Mouse (Mus musculus) heart, embryonic 11.5 days (tissue): ENCODE measurements around the gene Rhbdl1. TPM values are rescaled to one million over a fixed set of nuclear protein-coding genes. Genes with fewer than 3 reads are reported as not detected.

Experiments used
- ATAC-seq: fragments of 200-750 bp; cut with Nextera tagmentation; replicated peaks from 2 replicates; pipeline ENCODE4 v1.8.0; 2017; ENCODE audit warnings: moderate library complexity; ENCODE audit not compliant: insufficient number of reproducible peaks, low FRiP score, low TSS enrichment
- H3K27ac ChIP-seq: fragments of 300-500 bp; sonication (generic); 2 replicates; pipeline ENCODE4 v1.5.1; 2014; ENCODE audit warnings: mild to moderate bottlenecking, low read depth, low read length
- H3K27me3 ChIP-seq: fragments of 300-500 bp; sonication (generic); 2 replicates; pipeline ENCODE4 v1.6.1; 2014; ENCODE audit warnings: mild to moderate bottlenecking, low read length, mixed read lengths; ENCODE audit not compliant: control insufficient read depth, insufficient read depth
- H3K36me3 ChIP-seq: fragments of 300-500 bp; sonication (generic); 2 replicates; pipeline ENCODE4 v1.6.1; 2014; ENCODE audit warnings: mild to moderate bottlenecking, low read length, moderate library complexity, mixed read lengths; ENCODE audit not compliant: control insufficient read depth, insufficient read depth
- H3K4me1 ChIP-seq: fragments of 300-500 bp; sonication (generic); 2 replicates; pipeline ENCODE4 v1.6.1; 2014; ENCODE audit warnings: low read length; ENCODE audit not compliant: control insufficient read depth, insufficient read depth
- H3K4me2 ChIP-seq: fragments of 300-500 bp; sonication (generic); 2 replicates; pipeline ENCODE4 v1.6.1; 2014; ENCODE audit warnings: mild to moderate bottlenecking, moderate library complexity
- H3K4me3 ChIP-seq: fragments of 300-500 bp; sonication (generic); 2 replicates; pipeline ENCODE4 v1.5.1; 2014; ENCODE audit warnings: low read depth, low read length
- H3K9ac ChIP-seq: fragments of 300-500 bp; sonication (generic); 2 replicates; pipeline ENCODE4 v1.6.1; 2014; ENCODE audit warnings: mild to moderate bottlenecking, low read depth, low read length, moderate library complexity
- H3K9me3 ChIP-seq: fragments of 300-500 bp; sonication (generic); replicated peaks from 2 replicates; pipeline ENCODE4 v1.6.1; 2016; ENCODE audit warnings: low read length; ENCODE audit not compliant: control insufficient read depth
- WGBS: fragments of 180-500 bp; shearing (Covaris S2); extraction: QIAGEN DNeasy Blood & Tissue Kit; methylation state at CpG from one replicate; pipeline ENCODE4 v1.1.7; 2014; ENCODE audit not compliant: insufficient replicate concordance; 5-methylcytosine and 5-hydroxymethylcytosine counted together
- microRNA-seq: library from miRNA; unstranded; fragments of <30 nt; microRNA quantifications from one replicate; pipeline ENCODE4, GENCODE M21; 2016; ENCODE audit warnings: borderline number of aligned reads
- polyA plus RNA-seq: library from polyadenylated mRNA; unstranded; fragments of >200 nt; fragmentation: Nextera tagmentation; extraction: Ambion mirVana; gene quantifications from 2 replicates; pipeline ENCODE4 v1.2.1, GENCODE M21; 2014

Rhbdl1 gene
- polyA plus RNA-seq, 1 experiment from 2014 or later: 2.5 TPM

- no peaks in the 10 kb centered on the region for H3K9me3 ChIP-seq
- 1% methylated on average over 14 of the region's 14 CpGs for WGBS
- peak within 1 kb of the TSS; percentile 80 for H3K4me2 ChIP-seq
- peak within 1 kb of the TSS; percentile 90 for H3K27ac ChIP-seq
- H3K4me3 ChIP-seq: peak within 1 kb of the TSS; percentile 71
- peaks cover 34% of the 10 kb centered on the region for H3K4me1 ChIP-seq
- H3K36me3 ChIP-seq: peaks cover 9% of the 10 kb centered on the region
- H3K9ac ChIP-seq: peak within 1 kb of the TSS; percentile 80
- ATAC-seq: peak; percentile 67
- H3K27me3 ChIP-seq: no peaks in the 10 kb centered on the region
Observed at GRCm38 (mm10) chr17:25792615-25793014, 44.5 kb downstream of the Rhbdl1 start, which contains the start of gene Fam173a. TSS of gene Fam173a (minus strand) at chr17:25792901.

- Histone ChIP-seq H3K9me3 (no peaks in the 10 kb centered on the region), H3K27me3 (no peaks in the 10 kb centered on the region), H3K4me2 (peak overlapping the region; percentile 80), H3K4me3 (peak overlapping the region; percentile 71), H3K4me1 (peaks cover 34% of the 10 kb centered on the region), H3K36me3 (peaks cover 11% of the 10 kb centered on the region), H3K9ac (peak overlapping the region; percentile 80), H3K27ac (peak overlapping the region; percentile 90)
- ATAC-seq: peak; percentile 45
- WGBS: under 1% methylated on average over 45 of the region's 45 CpGs
Observed at GRCm38 (mm10) chr17:25791843-25792527, 45.1 kb downstream of the Rhbdl1 start.

GRCm38 (mm10) chr17:25791320-25791842 is 45.7 kb downstream of the Rhbdl1 start:
- H3K4me1 ChIP-seq: peaks cover 34% of the 10 kb centered on the region
- ATAC-seq: no peak
- WGBS: 28% methylated on average over 19 of the region's 19 CpGs
- peak overlapping the region; percentile 71 for H3K4me3 ChIP-seq
- no peaks in the 10 kb centered on the region for H3K9me3 ChIP-seq
- H3K4me2 ChIP-seq: peak overlapping the region; percentile 80
- peaks cover 11% of the 10 kb centered on the region for H3K36me3 ChIP-seq
- H3K27ac ChIP-seq: no peak overlapping the region
- peak overlapping the region; percentile 80 for H3K9ac ChIP-seq
- H3K27me3 ChIP-seq: no peaks in the 10 kb centered on the region

GRCm38 (mm10) chr17:25786781-25787504 is 50.2 kb downstream of the Rhbdl1 start:
- WGBS: 88% methylated on average over 9 of the region's 9 CpGs
- no peak for ATAC-seq

GRCm38 (mm10) chr17:25786280-25786679 is 50.8 kb downstream of the Rhbdl1 start, which contains the start of gene Ccdc78:
TSS of gene Ccdc78 (plus strand) at chr17:25786580.
- peaks cover 27% of the 10 kb centered on the region for H3K36me3 ChIP-seq
- ATAC-seq: no peak
- peaks cover 20% of the 10 kb centered on the region for H3K4me1 ChIP-seq

More at GRCm38 (mm10) chr17:25786781-25787504, 50.2 kb downstream of the Rhbdl1 start:
- Histone ChIP-seq H3K27me3 (no peaks in the 10 kb centered on the region), H3K27ac (no peak overlapping the region), H3K4me2 (no peak overlapping the region), H3K9me3 (no peaks in the 10 kb centered on the region), H3K9ac (no peak overlapping the region), H3K36me3 (peaks cover 20% of the 10 kb centered on the region), H3K4me3 (no peak overlapping the region), H3K4me1 (peaks cover 22% of the 10 kb centered on the region)

GRCm38 (mm10) chr17:25785281-25785745 is 51.8 kb downstream of the Rhbdl1 start, which contains the start of gene Haghl:
TSS of gene Haghl (minus strand) at chr17:25785673.
- WGBS: 0% methylated on average over 23 of the region's 23 CpGs

More at GRCm38 (mm10) chr17:25786280-25786679, 50.8 kb downstream of the Rhbdl1 start, which contains the start of gene Ccdc78:
- Histone ChIP-seq H3K9me3 (no peaks in the 10 kb centered on the region), H3K27ac (peak within 1 kb of the TSS; percentile 81), H3K4me3 (peak within 1 kb of the TSS; percentile 69), H3K9ac (peak within 1 kb of the TSS; percentile 80), H3K27me3 (no peaks in the 10 kb centered on the region), H3K4me2 (peak within 1 kb of the TSS; percentile 78)
- 73% methylated on average over 3 of the region's 3 CpGs for WGBS

More at GRCm38 (mm10) chr17:25785281-25785745, 51.8 kb downstream of the Rhbdl1 start, which contains the start of gene Haghl:
- Histone ChIP-seq H3K27me3 (no peaks in the 10 kb centered on the region), H3K4me2 (peak within 1 kb of the TSS; percentile 78), H3K9ac (peak within 1 kb of the TSS; percentile 80), H3K36me3 (peaks cover 27% of the 10 kb centered on the region), H3K4me3 (peak within 1 kb of the TSS; percentile 69), H3K9me3 (no peaks in the 10 kb centered on the region), H3K27ac (peak within 1 kb of the TSS; percentile 81), H3K4me1 (peaks cover 12% of the 10 kb centered on the region)
- peak; percentile 76 for ATAC-seq

Small RNA genes lying within 50 kb of the gene (microRNA-seq; reads per million reads assigned to microRNA genes)
- gene Mir3082: 0.20 reads per million

Other genes with a start within 250 kb of the Rhbdl1 start
- 2.1 and 2.7 TPM in 2 replicates for gene Gng13, start 120.1 kb downstream of the Rhbdl1 start, polyA plus RNA-seq
- 12.6 and 12.8 TPM in 2 replicates for gene Chtf18, start 109.9 kb downstream of the Rhbdl1 start, polyA plus RNA-seq
- gene Rpusd1, start 109.6 kb downstream of the Rhbdl1 start, polyA plus RNA-seq: 11.7 and 12.9 TPM in 2 replicates
- not detected in 2 replicates for gene Mslnl, start 101.3 kb downstream of the Rhbdl1 start, polyA plus RNA-seq
- gene Msln, start 82.9 kb downstream of the Rhbdl1 start, polyA plus RNA-seq: 3.1 and 3.4 TPM in 2 replicates
- gene Narfl, start 63.5 kb downstream of the Rhbdl1 start, polyA plus RNA-seq: 27.9 and 31.8 TPM in 2 replicates
- 47.2 and 52.3 TPM in 2 replicates for gene Haghl, start 51.6 kb downstream of the Rhbdl1 start, polyA plus RNA-seq
- gene Ccdc78, start 50.7 kb downstream of the Rhbdl1 start, polyA plus RNA-seq: 0.13 TPM in 1 of 2 replicates, not detected in the other
- 71.8 and 74.0 TPM in 2 replicates for gene Fam173a, start 44.4 kb downstream of the Rhbdl1 start, polyA plus RNA-seq
- gene AC134908.4, start 41.6 kb downstream of the Rhbdl1 start, polyA plus RNA-seq: 0.29 TPM in 1 of 2 replicates, not detected in the other
- 6.2 and 8.3 TPM in 2 replicates for gene Metrn, start 40.2 kb downstream of the Rhbdl1 start, polyA plus RNA-seq
- gene Fbxl16, start 28.2 kb downstream of the Rhbdl1 start, polyA plus RNA-seq: 1.1 and 1.4 TPM in 2 replicates
- 14.4 and 17.7 TPM in 2 replicates for gene Wdr24, start 13.7 kb downstream of the Rhbdl1 start, polyA plus RNA-seq
- 30.9 and 42.6 TPM in 2 replicates for gene Jmjd8, start 8.4 kb downstream of the Rhbdl1 start, polyA plus RNA-seq
- gene Stub1, start 3.9 kb downstream of the Rhbdl1 start, polyA plus RNA-seq: 292 and 322 TPM in 2 replicates
- 0.70 and 1.1 TPM in 2 replicates for gene Gm20683, start 4.5 kb upstream of the Rhbdl1 start, polyA plus RNA-seq
- gene Rhot2, start 7.6 kb upstream of the Rhbdl1 start, polyA plus RNA-seq: 9.6 and 11.9 TPM in 2 replicates
- gene Wdr90, start 24.2 kb upstream of the Rhbdl1 start, polyA plus RNA-seq: 12.3 and 14.0 TPM in 2 replicates
- gene Mcrip2, start 31.5 kb upstream of the Rhbdl1 start, polyA plus RNA-seq: 160 and 168 TPM in 2 replicates
- gene Mettl26, start 37.8 kb upstream of the Rhbdl1 start, polyA plus RNA-seq: 42.7 and 46.0 TPM in 2 replicates
- 0.17 and 0.47 TPM in 2 replicates for gene Wfikkn1, start 43.6 kb upstream of the Rhbdl1 start, polyA plus RNA-seq
- 11.0 and 11.7 TPM in 2 replicates for gene Rab40c, start 82.4 kb upstream of the Rhbdl1 start, polyA plus RNA-seq
- gene Pigq, start 107.6 kb upstream of the Rhbdl1 start, polyA plus RNA-seq: 71.2 and 77.1 TPM in 2 replicates
- gene Nhlrc4, start 107.7 kb upstream of the Rhbdl1 start, polyA plus RNA-seq: 0.34 and 0.42 TPM in 2 replicates
- gene A930017K11Rik, start 115.3 kb upstream of the Rhbdl1 start, polyA plus RNA-seq: 0.14 and 0.25 TPM in 2 replicates
- 12.7 and 15.2 TPM in 2 replicates for gene Capn15, start 148.5 kb upstream of the Rhbdl1 start, polyA plus RNA-seq
- 11.9 and 12.8 TPM in 2 replicates for gene Rab11fip3, start 232.3 kb upstream of the Rhbdl1 start, polyA plus RNA-seq